Mouse (Mus musculus): ENCODE results near the gene Ptpn4. TPM values are rescaled to one million over a fixed set of nuclear protein-coding genes. Genes with fewer than 3 reads are reported as not detected.

Gene Ptpn4
- polyA plus RNA-seq, 1 experiment: 4.4 TPM

GRCm38 (mm10) chr1:119867300-119867699 lies 29.9 kb upstream of the Ptpn4 start:
- Histone ChIP-seq H3K4me3 (ENCODE audit: control insufficient read depth, insufficient read depth, low read length) (no peak overlapping the region), H3K27ac (ENCODE audit: control insufficient read depth, insufficient read depth, low read length) (no peak overlapping the region), H3K36me3 (ENCODE audit: control insufficient read depth, insufficient read depth, low read length) (no peaks in the 10 kb centered on the region), H3K4me1 (replicated peaks; ENCODE audit: control insufficient read depth, insufficient read depth, low read length) (no peaks in the 10 kb centered on the region), H3K27me3 (ENCODE audit: control insufficient read depth, insufficient read depth, low read length) (no peaks in the 10 kb centered on the region)
- no peak for DNase-seq
- 89% methylated on average over 2 of the region's 2 CpGs for WGBS
- TF ChIP-seq CTCF (IDR thresholded peaks at IDR 0.05; ENCODE audit: borderline replicate concordance, control insufficient read depth, extremely low read depth, insufficient read depth, low read length, poor library complexity): no peak

- WGBS: 95% methylated on average over 6 of the region's 6 CpGs
- no peaks in the 10 kb centered on the region for H3K36me3 ChIP-seq (ENCODE audit: control insufficient read depth, insufficient read depth, low read length)
- no peak overlapping the region for H3K4me3 ChIP-seq (ENCODE audit: control insufficient read depth, insufficient read depth, low read length)
- H3K27me3 ChIP-seq (ENCODE audit: control insufficient read depth, insufficient read depth, low read length): no peaks in the 10 kb centered on the region
- H3K27ac ChIP-seq (ENCODE audit: control insufficient read depth, insufficient read depth, low read length): no peak overlapping the region
- TF ChIP-seq CTCF (IDR thresholded peaks at IDR 0.05; ENCODE audit: borderline replicate concordance, control insufficient read depth, extremely low read depth, insufficient read depth, low read length, poor library complexity): no peak
- TF ChIP-seq POLR2A (IDR thresholded peaks at IDR 0.05; ENCODE audit: control insufficient read depth, extremely low read depth, insufficient read depth, low read length, poor library complexity): no peak
- no peak for DNase-seq
- H3K4me1 ChIP-seq (replicated peaks; ENCODE audit: control insufficient read depth, insufficient read depth, low read length): no peaks in the 10 kb centered on the region
These were observed 27.9 kb upstream of the Ptpn4 start for GRCm38 (mm10) chr1:119865311-119865710.

GRCm38 (mm10) chr1:119863507-119864296 lies 26.3 kb upstream of the Ptpn4 start:
- no peak overlapping the region for H3K4me3 ChIP-seq (ENCODE audit: control insufficient read depth, insufficient read depth, low read length)
- H3K27me3 ChIP-seq (ENCODE audit: control insufficient read depth, insufficient read depth, low read length): no peaks in the 10 kb centered on the region
- no peaks in the 10 kb centered on the region for H3K4me1 ChIP-seq (replicated peaks; ENCODE audit: control insufficient read depth, insufficient read depth, low read length)
- H3K36me3 ChIP-seq (ENCODE audit: control insufficient read depth, insufficient read depth, low read length): no peaks in the 10 kb centered on the region
- DNase-seq: no peak
- WGBS: 82% methylated on average over 7 of the region's 7 CpGs
- no peak overlapping the region; the same call in 1 of the 2 replicates for H3K27ac ChIP-seq (ENCODE audit: control insufficient read depth, insufficient read depth, low read length)
- TF ChIP-seq CTCF (IDR thresholded peaks at IDR 0.05; ENCODE audit: borderline replicate concordance, control insufficient read depth, extremely low read depth, insufficient read depth, low read length, poor library complexity): no peak
- TF ChIP-seq POLR2A (IDR thresholded peaks at IDR 0.05; ENCODE audit: control insufficient read depth, extremely low read depth, insufficient read depth, low read length, poor library complexity): no peak

GRCm38 (mm10) chr1:119859566-119859965 lies 22.2 kb upstream of the Ptpn4 start:
- no peak for DNase-seq
- Histone ChIP-seq H3K27me3 (ENCODE audit: control insufficient read depth, insufficient read depth, low read length) (no peaks in the 10 kb centered on the region), H3K27ac (ENCODE audit: control insufficient read depth, insufficient read depth, low read length) (no peak overlapping the region), H3K36me3 (ENCODE audit: control insufficient read depth, insufficient read depth, low read length) (no peaks in the 10 kb centered on the region), H3K4me1 (replicated peaks; ENCODE audit: control insufficient read depth, insufficient read depth, low read length) (no peaks in the 10 kb centered on the region), H3K4me3 (ENCODE audit: control insufficient read depth, insufficient read depth, low read length) (no peak overlapping the region)
- WGBS: 81% methylated on average over 5 of the region's 5 CpGs
- TF ChIP-seq CTCF (IDR thresholded peaks at IDR 0.05; ENCODE audit: borderline replicate concordance, control insufficient read depth, extremely low read depth, insufficient read depth, low read length, poor library complexity) (no peak), POLR2A (IDR thresholded peaks at IDR 0.05; ENCODE audit: control insufficient read depth, extremely low read depth, insufficient read depth, low read length, poor library complexity) (no peak)

- Histone ChIP-seq H3K4me1 (replicated peaks; ENCODE audit: control insufficient read depth, insufficient read depth, low read length) (no peaks in the 10 kb centered on the region), H3K27ac (ENCODE audit: control insufficient read depth, insufficient read depth, low read length) (no peak overlapping the region), H3K4me3 (ENCODE audit: control insufficient read depth, insufficient read depth, low read length) (no peak overlapping the region), H3K36me3 (ENCODE audit: control insufficient read depth, insufficient read depth, low read length) (no peaks in the 10 kb centered on the region), H3K27me3 (ENCODE audit: control insufficient read depth, insufficient read depth, low read length) (no peaks in the 10 kb centered on the region)
- no peak for DNase-seq
- TF ChIP-seq POLR2A (IDR thresholded peaks at IDR 0.05; ENCODE audit: control insufficient read depth, extremely low read depth, insufficient read depth, low read length, poor library complexity) (no peak), CTCF (IDR thresholded peaks at IDR 0.05; ENCODE audit: borderline replicate concordance, control insufficient read depth, extremely low read depth, insufficient read depth, low read length, poor library complexity) (no peak)
- WGBS: 89% methylated on average over 5 of the region's 5 CpGs
These were observed 15.6 kb upstream of the Ptpn4 start for GRCm38 (mm10) chr1:119852980-119853379.

- Histone ChIP-seq H3K4me3 (ENCODE audit: control insufficient read depth, insufficient read depth, low read length) (no peak overlapping the region), H3K27me3 (ENCODE audit: control insufficient read depth, insufficient read depth, low read length) (no peaks in the 10 kb centered on the region), H3K36me3 (ENCODE audit: control insufficient read depth, insufficient read depth, low read length) (no peaks in the 10 kb centered on the region), H3K4me1 (replicated peaks; ENCODE audit: control insufficient read depth, insufficient read depth, low read length) (no peaks in the 10 kb centered on the region), H3K27ac (ENCODE audit: control insufficient read depth, insufficient read depth, low read length) (no peak overlapping the region)
- DNase-seq: no peak
- 90% methylated on average over 4 of the region's 4 CpGs for WGBS
- TF ChIP-seq POLR2A (IDR thresholded peaks at IDR 0.05; ENCODE audit: control insufficient read depth, extremely low read depth, insufficient read depth, low read length, poor library complexity) (no peak), CTCF (IDR thresholded peaks at IDR 0.05; ENCODE audit: borderline replicate concordance, control insufficient read depth, extremely low read depth, insufficient read depth, low read length, poor library complexity) (no peak)
These were observed 14.9 kb upstream of the Ptpn4 start for GRCm38 (mm10) chr1:119852339-119852738.

Data from thymus, adult 2 months (tissue).